Mouse (Mus musculus): ENCODE results near the gene 4930539E08Rik.

The 4930539E08Rik gene

GRCm38 (mm10) chr17:28895217-28895875 is 19.8 kb downstream of the 4930539E08Rik start:
- DNase-seq (ENCODE audit: low spot score) = no peak

DNA sequence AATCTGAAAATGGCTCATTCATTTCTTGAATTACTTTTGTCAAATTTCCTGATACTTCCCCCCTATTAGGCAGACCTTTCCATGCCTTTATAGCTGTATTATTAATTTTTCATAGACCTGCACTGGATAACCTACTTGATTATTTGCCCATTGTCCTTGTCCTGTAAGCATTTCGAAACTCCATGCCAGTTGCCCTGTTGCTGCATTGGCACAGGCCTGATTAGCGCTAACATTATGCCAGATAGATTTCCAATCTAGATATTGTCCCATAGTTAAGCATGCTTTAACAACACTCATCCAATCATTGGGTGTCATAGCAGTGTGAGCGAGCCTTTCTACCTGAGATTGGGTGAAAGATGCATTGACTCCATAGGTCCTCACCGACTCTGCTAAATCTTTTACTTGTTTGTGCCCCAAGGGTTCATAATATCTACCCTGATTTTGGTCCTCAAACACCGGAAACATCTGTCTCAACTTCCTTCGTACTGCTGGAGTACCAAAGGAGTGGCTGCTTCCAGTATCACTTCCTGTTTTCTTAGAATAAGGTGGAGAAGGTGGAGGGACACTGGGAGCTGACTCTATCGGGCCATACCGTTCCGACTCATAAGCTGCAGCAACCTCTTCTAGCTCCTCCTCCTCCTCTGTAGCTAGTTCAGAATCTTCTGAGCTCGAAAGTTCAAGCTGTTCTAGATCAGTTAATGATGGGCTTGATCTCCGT is 20.9 kb downstream of the 4930539E08Rik start:
- DNase-seq (ENCODE audit: low spot score) = no peak

DNA sequence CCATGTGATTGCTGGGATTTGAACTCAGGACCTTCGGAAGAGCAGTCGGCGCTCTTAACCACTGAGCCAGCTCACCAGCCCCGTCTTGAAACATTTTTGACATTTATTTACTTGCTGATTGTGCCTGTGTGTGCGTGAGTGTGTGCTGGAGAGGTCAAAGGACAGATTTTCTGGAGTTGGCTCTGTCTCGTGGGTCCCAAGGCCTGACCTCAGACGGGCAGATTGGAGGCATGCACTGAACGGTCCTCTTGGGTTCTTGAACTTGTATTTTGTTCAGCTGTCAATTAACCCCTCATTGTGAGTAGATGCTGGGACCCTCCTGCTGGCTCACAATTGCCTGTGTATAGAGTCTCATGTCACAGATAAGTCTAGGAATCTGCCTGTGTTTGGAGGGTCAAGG is 28.9 kb downstream of the 4930539E08Rik start:
- no peak for DNase-seq (ENCODE audit: low spot score)

GRCm38 (mm10) chr17:28885231-28885630 is 29.9 kb downstream of the 4930539E08Rik start:
- DNase-seq (ENCODE audit: low spot score) = no peak

GRCm38 (mm10) chr17:28883941-28884516 is 31.1 kb downstream of the 4930539E08Rik start:
- no peak for DNase-seq (ENCODE audit: low spot score)

GRCm38 (mm10) chr17:28882810-28883209 is 32.3 kb downstream of the 4930539E08Rik start:
- no peak for DNase-seq (ENCODE audit: low spot score)

GRCm38 (mm10) chr17:28882316-28882715 is 32.8 kb downstream of the 4930539E08Rik start:
- peak; percentile 80 for DNase-seq (ENCODE audit: low spot score)

- DNase-seq (ENCODE audit: low spot score) = peak; percentile 86
Measured at GRCm38 (mm10) chr17:28879931-28880391, 35.2 kb downstream of the 4930539E08Rik start.

DNA sequence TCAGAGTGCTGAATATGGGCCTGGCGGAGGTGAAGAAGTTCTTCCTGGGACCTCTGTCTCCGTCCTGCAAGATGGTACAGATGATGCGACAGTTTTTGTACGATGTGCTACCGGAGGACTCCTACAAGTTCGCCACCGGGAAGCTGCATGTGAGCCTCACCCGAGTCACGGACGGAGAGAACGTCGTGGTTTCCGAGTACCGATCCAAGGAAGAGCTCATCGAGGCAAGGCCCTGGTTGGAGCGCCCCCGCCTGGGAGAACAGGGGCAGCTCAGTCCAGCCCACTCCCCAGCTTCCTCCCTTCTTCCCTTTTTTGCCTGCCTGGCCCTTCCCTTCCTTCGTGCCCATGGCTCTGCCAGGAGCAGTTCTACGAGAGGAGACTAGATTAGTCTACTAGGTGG is 38.3 kb downstream of the 4930539E08Rik start:
- peak; percentile 68 for DNase-seq (ENCODE audit: low spot score)

DNA sequence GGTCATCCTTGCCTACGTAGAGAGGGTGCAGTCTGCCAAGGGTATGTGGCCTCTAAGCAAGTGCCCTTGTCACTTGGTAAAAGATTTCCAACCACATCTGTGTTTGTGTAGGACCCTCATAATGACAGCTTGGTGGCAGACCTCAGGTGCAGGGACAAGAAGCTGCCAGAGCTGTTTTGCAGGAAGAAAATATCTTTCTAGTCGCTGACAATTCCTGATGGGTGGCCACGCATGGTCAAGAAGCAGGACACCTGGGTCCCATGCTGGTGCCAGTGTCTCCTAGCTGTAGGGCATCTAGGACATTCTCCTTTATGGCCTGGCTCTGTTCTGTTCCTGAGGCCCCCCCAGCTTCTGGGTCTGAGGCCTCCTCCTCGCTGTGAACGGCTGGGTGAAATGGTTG is 38.8 kb downstream of the 4930539E08Rik start:
- no peak for DNase-seq (ENCODE audit: low spot score)

- no peak for DNase-seq (ENCODE audit: low spot score)
Measured at GRCm38 (mm10) chr17:28875316-28875715, 39.8 kb downstream of the 4930539E08Rik start.

DNA sequence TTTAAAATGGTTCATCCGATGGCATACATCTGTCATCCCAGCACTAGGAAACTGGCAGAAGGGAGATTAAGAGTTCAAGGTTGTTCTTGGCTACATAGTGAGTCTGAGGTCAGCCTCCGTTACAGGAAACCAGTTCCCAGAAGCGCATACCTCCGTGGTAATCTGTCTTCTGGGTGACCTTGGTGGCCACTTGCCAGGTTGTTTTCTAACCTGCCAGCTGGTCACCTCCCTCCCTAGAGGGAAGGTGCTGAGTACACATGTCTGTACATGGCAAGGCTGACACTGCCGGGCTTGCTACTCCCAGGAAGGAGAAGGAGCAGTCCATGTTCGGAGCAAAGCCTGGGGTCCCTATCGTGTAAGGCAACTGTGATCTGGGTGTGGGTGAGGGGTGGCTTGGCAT is 40.3 kb downstream of the 4930539E08Rik start:
- DNase-seq (ENCODE audit: low spot score) = no peak

- DNase-seq (ENCODE audit: low spot score) = no peak
Measured at GRCm38 (mm10) chr17:28874216-28874615, 40.9 kb downstream of the 4930539E08Rik start.

DNA sequence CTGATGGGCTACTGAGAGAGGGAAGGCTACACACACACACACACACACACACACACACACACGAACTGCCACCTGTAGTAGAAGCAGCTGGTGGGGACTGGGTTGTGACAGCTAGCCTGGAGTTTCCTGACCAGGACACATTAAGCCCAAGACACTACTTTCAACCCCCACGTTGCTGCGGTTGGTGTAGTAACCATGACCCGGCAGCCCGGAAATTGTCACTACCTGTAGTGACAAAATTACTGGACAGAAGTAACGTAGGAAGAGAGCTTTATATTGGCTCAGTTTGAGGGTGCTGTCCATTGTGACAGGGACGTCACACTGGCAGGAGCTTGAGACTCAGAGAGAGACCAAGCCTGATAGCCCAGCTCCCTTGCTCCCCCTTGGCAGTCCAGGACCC is 42.8 kb downstream of the 4930539E08Rik start:
- DNase-seq (ENCODE audit: low spot score) = no peak

DNA sequence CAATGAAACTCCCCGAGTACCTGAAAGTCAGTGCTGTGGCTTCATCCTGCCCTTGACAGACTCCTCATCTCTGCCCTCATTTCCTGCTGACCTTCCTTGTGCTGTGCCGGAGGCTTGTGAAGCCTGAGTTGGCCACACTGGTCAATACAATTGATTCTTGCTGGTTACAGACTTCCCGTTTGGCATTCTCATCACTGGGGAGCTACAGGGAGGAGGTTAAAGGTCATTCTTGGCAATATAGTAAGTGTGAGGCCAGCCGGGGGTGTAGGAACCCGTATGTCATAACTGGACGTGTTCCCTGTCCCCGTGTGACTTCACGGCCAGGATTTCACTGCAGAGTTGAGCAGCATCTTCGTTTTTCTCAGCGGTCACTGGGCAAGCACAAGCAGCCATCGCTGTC is 43.3 kb downstream of the 4930539E08Rik start:
- DNase-seq (ENCODE audit: low spot score) = no peak

GRCm38 (mm10) chr17:28870435-28870834 is 44.7 kb downstream of the 4930539E08Rik start:
- DNase-seq (ENCODE audit: low spot score) = no peak

GRCm38 (mm10) chr17:28869412-28870110 is 45.6 kb downstream of the 4930539E08Rik start:
- peak; percentile 59 for DNase-seq (ENCODE audit: low spot score)

DNA sequence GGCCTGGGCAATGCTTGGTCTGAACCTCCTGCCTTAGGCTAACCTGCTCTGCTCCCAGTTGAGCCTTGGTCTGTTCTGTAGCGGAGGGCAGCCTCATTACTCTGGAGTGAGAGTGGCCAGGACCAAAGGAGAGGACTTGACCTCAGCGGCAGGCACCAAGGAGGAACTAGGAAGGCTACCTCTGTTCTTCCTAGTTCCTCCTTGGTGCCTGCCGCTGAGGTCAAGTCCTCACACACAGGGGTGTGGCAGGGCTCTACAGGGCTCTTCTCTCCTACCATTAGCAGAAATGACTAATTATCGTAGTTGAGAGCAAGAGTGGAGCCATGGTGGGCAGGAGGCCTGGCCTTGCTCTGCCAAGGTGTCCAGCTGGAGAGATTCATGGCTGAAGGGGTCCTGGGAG is 47.7 kb downstream of the 4930539E08Rik start:
- no peak for DNase-seq (ENCODE audit: low spot score)

GRCm38 (mm10) chr17:28866921-28867320 is 48.2 kb downstream of the 4930539E08Rik start:
- DNase-seq (ENCODE audit: low spot score) = no peak

GRCm38 (mm10) chr17:28864464-28864863 is 50.7 kb downstream of the 4930539E08Rik start:
- DNase-seq (ENCODE audit: low spot score) = no peak

DNA sequence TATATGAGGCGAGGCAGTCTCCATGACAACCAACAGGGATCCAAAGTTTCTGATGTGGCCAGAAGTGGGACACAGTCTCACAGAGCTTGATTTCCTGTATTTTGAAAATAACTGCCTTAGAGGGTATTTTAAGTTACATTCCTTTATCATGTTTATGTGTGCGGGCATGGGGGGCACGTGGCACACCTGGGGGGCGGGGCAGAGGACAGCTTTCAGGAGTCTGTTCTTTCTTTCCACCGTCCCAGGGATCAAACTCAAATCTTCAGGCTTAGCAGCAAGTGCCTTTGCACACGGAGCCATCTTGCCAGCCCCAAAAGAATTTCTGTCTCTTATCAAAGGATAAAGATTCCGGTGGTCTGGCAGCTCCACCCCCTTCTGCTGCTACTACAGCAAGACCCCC is 51.2 kb downstream of the 4930539E08Rik start:
- no peak for DNase-seq (ENCODE audit: low spot score)

- peak; percentile 26 for DNase-seq (ENCODE audit: low spot score)
Measured at GRCm38 (mm10) chr17:28858205-28858604, 56.9 kb downstream of the 4930539E08Rik start, which contains the start of gene Pnpla1. Gene Pnpla1 (plus strand): TSS chr17:28858411.
